Mouse (Mus musculus): ENCODE measurements at regions not wholly inside any gene's neighbourhood (a gene's known extent, or its start where the extent isn't known, plus 50 kb on each side); places are given as distances from the start of the nearest gene placed in this dataset.
"Not testable (repeated sequence)": the region's sequence is repeated elsewhere in the genome, so short reads cannot be mapped to it uniquely, and the experiment has no call there.

DNA sequence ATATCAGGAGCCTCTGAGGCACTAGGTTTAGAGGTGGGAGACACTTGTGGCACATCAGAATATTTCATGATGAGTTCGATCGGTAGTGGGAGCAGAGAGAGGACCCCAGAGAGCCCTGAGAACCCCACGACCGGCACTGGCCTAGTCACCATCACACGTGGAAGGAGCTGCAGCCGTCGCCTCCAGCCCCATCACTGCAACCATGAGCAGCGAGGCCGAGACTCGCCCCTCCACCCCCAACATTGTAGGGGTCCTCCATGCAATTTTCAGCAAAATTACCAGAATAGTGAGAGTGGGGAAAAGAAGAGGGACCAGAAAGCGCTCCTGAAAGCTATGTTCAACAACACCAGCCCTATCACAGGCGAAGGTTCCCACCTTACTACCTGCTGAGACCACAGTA, 297.0 kb downstream of the Edem1 start:
- DNase-seq (ENCODE audit: low read depth, low spot score): no peak

DNA sequence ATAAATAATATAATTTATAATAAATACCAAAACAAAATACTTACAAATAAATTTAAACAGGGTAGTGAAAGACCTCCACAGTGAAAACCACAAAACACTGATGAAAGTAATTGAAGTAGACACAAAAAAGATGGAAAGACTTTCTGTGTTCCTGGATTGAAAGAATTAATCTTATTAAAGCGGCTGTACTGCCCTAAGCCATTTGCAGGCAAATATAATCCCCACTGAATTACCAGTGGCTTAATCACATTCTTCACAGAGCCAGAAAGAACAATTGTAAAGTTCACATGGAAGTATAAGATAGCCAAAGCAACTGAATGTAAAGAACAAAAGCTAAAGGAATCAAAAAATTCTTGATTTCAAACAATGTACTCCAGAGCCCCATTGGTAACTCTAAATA, 298.8 kb downstream of the Edem1 start:
- no peak for DNase-seq (ENCODE audit: low read depth, low spot score)

DNA sequence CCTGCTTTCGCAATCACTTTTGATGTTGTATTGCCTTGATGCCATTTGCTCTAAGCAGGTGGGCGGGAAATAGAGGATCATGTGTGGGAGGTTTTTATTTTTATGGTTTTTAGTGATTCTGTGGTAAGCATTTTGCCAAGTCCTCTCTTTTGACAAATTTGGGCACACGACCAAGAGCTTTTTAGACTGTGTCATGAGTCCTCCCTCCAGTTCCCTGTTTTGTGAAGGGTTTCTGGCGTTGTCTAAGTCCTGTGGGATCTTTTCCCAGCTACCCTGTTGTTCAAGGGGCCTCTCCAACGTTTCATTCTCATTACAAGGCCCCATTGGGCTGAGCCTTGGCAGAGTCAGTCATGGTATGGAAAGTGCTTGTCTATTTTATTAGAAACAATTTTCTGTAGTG, 317.7 kb downstream of the Edem1 start:
- DNase-seq (ENCODE audit: low read depth, low spot score): no peak

DNA sequence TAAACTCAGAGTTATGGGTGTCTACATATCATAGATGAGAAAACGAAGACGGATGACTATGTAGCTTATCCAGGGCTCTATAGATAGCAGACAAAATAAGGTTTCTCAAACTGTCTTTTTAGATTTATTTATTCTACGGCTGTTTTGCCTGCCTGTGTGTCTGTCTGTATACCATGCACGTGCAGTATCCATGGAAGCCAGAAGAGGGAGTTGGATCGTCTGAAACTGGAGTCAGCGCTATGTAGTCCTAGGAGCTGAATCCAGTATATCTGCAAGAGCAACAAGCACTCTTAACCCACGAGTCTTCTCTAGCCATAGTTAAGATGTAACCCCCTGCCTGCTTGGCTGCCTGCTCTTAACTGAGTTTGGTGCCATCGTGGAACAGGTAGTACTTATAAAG, 320.6 kb downstream of the Edem1 start:
- DNase-seq (ENCODE audit: low read depth, low spot score): no peak

DNA sequence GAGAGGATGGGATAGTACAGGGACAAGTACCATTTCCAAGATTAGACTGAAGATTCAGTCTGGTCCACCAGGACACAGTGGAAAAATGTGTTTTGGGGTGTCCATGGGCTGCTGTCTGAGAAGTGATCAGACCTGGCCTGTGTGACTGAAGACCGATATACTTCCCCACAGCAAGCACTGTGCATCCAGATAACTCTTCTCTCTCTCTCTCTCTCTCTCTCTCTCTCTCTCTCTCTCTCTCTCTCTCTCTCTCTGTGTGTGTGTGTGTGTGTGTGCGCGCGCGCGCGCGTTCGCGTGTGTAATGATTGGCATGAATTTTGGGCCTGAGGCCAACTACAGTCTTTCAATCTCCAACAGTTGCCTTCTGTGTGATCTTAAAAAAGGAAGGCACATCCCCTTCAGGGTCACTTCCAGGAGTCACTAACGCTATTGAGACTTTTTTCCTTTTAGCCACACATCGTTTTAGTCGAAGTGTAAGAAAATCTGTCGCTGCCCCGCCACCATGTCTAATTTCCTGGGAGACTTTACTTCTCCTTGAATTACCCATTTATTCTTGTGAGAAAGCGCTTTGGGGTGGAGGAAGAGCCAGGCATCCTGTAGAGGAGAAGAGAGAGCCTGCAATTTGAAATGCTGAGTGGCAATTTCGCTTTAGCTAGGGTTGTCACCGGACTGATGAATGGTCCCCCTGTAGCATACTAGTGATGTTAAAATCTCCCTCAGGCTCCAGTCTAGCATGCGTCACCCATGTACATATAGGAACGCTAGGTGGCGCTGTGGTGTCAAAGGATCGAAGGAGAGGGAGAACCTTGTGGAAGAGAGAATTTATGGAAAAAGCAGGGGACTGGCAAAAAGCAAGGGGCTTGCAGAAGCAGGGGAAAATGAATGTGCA, 321.8 kb downstream of the Edem1 start:
- DNase-seq (ENCODE audit: low read depth, low spot score): peak; percentile 11

DNA sequence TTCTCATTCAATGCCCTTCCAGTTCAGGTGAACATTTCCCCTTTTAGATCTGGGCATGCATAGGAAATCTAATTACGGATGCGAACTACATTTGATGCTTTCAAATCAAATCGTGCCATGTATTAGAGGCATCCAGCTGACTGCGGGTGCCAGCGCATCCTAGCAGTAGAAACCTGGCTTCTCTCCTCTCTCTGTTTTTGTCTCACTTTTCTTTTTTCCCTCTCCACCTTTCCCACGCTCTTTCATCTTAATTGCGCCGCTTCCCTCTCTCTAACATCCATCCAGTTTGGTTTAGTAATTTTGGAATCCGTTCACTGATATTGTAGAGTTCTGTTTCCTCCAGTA, 322.4 kb downstream of the Edem1 start:
- DNase-seq (ENCODE audit: low read depth, low spot score): no peak

DNA sequence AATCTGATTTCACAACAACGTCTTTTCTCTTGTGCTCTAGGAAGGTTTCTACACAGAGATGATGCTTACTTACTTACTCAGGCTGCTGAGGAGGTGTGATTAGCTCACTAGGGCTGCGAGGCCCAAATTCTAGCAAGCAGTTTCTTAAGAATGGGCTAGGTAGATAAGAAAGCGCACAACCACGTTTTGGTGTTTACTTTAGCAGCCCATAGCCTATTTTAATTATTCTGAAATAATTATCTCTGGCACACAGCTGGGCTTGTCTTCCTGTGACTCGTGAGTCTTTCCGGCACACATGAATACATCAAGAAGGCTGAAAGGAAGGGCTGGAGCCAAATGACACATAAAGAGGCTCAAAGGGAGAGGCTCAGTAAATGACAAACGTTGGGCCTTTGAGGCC, 325.2 kb downstream of the Edem1 start:
- DNase-seq (ENCODE audit: low read depth, low spot score): no peak

DNA sequence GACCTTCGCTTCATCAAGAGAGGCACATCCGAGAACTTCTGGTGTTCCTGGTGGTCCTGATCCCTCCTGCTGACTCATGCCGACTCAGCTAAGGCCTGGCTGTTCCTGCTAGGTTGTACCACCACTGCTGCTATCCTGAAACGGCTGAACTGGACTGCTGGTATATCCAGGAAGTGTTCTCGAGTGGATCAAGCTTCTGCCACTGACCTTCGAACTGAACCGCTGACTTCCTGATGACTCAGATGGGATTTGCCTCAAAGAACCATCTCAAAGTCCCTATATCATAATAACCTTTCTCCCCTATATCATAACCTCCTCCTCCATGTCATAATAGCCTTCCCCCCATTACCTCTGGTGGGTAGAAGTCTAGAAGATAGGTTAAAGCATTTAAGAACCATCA, 331.1 kb downstream of the Edem1 start:
- no peak for DNase-seq (ENCODE audit: low read depth, low spot score)

DNA sequence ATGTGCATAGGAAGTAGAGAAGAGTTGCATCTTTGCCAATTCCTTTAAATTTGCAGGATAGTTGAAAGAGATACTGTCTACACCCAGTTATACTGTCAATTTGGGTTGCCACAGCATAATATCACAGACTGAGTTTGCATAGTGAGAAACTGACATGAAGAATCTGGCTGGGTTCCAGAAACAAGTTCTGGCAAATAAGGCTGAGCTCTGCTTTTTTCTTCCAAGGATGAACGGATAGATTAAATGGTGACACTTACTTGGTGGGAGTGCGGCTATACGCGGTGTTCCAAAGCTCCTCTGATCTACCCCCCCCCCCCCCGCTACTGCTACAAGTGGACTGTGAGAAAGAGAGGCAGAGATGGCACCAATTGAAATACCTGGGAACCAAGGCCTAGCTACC, 339.0 kb downstream of the Edem1 start:
- DNase-seq (ENCODE audit: low read depth, low spot score): no peak

DNA sequence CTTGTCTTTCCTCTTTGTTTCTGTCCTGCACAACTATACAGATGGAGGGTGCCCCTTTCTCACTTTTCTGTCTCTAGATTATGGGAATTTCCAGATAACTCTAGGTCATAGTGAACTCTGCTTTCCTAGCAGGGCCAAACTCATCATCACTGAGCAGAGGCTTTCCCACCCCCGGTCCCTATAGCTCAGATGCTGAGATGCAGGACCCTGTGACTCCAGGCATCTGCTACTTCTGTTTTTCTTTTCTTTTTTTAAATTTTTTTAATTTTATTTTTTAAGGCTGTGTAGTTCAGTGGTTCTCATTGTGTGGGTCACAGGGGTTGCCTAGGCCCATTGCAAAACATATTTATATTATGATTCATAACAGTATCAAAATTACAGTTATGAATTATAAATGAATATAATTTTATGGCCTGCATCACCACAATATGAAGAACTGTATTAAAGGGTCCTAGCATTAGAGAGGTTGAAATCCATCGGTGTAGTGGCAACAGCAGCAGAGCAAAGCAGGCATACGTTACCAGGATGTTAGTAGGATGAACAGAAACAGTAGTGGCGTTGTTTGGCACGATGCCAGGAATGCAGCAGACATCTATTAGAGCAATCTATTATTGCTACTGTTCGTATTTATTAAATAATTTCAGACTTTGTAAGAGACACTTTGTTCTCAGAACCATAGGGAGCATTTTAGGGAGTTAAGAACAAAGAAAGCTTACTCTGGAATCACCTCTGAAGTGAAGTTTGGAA, 343.8 kb downstream of the Edem1 start:
- no peak for DNase-seq (ENCODE audit: low read depth, low spot score)

DNA sequence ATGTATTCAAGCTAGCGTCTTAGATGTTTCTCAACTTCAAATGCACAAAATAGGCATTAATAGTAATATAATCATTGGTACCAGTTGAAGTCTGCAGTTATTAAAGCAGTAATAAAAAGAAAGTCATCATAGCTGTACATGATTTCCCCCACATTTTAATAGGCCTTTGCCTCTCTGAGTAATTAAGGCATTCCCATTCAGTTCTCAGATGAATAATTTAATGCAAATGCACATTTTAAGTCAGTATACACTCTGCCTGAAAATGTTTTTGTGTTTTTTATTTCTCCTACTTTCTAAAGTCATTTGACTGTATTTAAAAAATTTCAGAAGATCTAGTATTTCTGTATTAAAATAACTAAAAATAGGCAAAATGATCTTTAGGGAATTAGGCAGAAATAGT, 344.6 kb downstream of the Edem1 start:
- DNase-seq (ENCODE audit: low read depth, low spot score): no peak

DNA sequence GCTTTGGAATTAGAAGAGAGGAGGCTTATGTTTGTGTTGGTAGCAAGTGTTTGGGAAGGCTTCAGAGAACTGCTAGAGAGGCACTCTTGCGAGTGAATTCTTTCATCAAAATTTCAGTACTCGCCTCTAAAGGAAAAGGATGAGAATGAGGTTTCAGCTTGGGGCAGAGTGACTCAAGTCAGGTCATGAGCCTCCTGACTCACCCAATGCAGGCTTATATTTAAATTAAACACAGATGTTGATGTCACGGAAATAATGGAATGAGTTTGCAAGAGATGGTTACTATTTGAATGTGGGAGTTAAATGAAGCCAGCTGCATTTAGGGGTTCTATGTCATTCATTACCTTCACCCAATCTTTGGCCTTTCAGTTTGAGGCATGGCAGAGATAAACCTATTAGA, 348.4 kb downstream of the Edem1 start:
- no peak for DNase-seq (ENCODE audit: low read depth, low spot score)

DNA sequence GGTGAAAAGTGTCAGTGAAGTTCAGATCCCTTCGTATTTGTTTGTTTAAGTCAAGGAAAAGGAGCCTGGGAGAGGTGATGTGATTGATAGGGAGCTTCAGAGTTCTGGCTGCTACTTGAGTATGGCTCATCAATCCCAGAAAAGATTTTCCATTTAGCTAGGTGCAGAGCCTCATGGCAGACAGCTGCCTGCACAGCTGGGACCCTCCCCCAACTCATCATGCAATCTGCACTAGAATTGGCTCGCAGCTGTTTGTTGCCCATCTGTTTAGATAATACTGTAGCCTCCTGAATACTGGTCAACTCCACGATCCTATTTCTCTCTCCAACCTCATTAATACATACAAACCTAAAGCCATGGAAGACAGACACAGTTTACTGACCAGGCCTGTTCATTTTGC, 354.4 kb downstream of the Edem1 start:
- DNase-seq (ENCODE audit: low read depth, low spot score): no peak

DNA sequence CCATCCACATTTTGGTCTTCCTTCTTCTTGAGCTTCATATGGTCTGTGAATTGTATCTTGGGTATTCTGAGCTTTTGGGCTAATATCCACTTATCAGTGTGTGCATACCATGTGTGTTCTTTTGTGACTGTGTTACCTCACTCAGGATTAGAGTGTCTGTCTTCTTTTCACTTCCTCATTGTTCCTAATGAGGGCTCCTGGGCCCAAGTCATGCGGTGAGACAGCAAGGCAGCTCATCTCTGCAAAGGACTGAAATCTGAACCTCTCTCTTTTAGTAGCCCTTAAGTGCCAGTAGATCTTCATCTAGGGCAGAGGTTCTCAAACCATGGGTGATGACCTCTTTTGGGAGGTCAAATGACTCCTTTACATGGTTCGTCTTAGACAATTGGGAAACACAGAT, 364.6 kb downstream of the Edem1 start:
- DNase-seq (ENCODE audit: low read depth, low spot score): not testable (repeated sequence)

DNA sequence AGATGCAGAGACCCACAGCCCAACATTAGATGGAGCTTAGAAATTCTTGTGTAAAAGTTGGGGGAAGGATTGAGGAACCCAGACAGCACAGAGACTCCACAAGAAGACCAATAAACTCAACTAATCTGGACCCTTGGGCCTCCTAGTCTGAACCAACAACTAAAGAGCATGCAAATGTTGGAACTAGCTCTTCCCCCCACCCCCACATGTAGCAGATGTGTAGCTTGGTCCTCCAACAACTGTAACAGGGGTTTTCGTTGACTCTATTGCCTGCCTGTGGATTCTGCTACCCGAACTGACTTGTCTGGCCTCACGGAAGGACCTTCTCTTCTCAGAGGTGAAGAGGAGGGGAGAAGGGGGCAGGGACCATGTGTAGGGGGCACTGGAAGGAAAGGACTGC, 365.2 kb downstream of the Edem1 start:
- no peak for DNase-seq (ENCODE audit: low read depth, low spot score)

DNA sequence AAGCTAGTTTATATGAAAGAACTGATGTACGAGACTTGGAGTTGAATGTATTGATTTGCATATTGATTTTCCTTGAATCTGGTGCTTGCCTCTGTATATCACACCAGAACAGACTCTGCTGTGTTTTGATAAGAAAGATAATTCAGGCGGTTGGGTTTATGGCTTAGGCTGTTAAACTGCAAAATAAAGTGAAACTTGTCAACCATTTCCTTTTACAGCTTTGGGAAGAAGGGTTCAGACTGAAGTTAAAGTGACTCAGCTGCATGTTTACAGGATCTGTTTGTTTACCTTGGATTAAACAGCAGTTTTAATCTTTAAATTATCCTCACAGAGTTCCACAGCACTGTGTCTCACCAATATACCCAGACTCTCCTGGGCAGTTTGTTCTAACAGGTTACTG, 381.3 kb downstream of the Edem1 start:
- no peak for DNase-seq (ENCODE audit: low read depth, low spot score)

DNA sequence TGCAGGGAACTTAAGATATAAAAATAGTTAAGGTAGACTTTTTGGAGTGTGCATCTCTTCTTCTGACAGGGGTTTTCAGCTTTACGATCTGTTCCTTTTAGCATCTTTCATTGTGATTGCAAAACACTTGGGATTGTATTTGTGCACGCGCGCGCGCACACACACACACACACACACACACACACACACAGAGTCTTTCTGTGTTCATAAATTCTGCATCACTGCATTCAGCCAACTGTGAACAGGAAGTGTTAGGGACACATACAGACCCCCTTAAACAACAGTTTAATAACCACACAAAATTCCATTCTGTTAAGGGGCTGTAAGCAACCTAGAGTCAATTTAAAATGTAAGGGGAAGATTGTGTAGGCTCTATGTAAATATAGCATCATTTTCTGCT, 401.9 kb downstream of the Edem1 start:
- no peak for DNase-seq (ENCODE audit: low read depth, low spot score)

DNA sequence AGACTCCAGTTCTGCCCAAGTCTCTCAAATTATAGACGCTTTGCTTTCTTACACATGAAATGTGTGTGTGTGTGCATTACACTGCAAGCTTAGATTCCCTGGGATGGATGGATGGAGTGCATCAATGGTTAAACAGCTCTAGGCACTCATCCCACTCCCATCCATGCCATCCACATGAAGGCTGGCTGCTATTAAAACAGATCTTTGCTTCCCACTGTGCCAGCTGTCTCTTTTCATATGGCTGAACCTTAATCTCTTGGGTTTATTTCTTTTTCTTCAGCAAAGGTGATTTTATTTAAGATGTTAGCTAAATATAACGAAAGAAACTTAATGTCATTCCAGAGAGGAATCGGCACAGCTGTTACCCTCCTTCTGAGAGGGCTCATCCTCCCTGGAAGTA, 405.0 kb downstream of the Edem1 start:
- DNase-seq (ENCODE audit: low read depth, low spot score): no peak

DNA sequence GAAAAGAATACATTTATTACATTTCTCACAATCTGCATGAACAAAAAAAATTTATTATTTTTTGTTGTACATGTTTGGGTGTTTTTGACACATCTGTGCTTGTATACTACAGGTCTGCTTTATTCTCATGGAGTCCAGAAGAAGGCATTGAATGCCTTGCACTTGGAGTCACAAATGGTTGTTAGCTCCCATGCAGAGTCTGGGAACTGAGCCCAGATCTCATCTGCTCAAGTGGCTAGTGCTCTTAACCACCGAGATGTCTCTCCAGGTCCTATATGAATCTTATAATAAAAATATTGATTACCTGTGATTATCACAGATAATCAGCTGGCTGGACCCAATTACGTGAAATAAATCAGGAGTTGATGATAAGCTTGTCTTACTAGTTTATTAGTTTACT, 417.2 kb downstream of the Edem1 start:
- no peak for DNase-seq (ENCODE audit: low read depth, low spot score)

DNA sequence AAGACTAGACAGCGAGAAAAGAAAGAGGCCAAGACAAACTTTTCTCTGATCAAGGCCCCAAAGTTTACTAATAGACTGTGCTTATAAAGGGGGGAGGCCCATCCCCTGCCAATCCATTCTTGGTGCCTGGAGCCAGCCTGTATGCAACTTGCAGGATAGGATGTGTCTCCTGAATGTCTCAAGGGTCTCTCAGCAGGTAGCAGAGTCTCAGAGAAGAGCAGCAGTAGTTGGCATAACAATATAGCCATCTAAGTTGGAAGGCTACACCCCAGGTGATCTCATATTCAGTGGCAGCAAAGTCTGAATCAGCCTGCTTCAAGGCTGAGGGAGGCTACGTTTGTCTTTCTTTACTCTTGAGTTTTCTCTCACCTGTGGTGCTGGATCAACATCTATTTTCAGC, 418.1 kb downstream of the Edem1 start:
- not testable (repeated sequence) for DNase-seq (ENCODE audit: low read depth, low spot score)
